Mouse (Mus musculus): ENCODE measurements around the gene Tat. TPM values are rescaled to one million over a fixed set of nuclear protein-coding genes. Genes with fewer than 3 reads are reported as not detected.

Gene Tat
- polyA plus RNA-seq, 1 experiment: not detected

GRCm38 (mm10) chr8:109962896-109963295 lies 27.3 kb upstream of the Tat start:
- no peak overlapping the region for H3K4me2 ChIP-seq (ENCODE audit: low read depth)
- TF ChIP-seq TCF3 (IDR thresholded peaks at IDR 0.05; ENCODE audit: insufficient read length, low read depth) (no peak), TCF12 (IDR thresholded peaks at IDR 0.05; ENCODE audit: insufficient read depth, poor library complexity, severe bottlenecking) (no peak), E2F4 (IDR thresholded peaks at IDR 0.05; ENCODE audit: insufficient read depth) (no peak), MYOD1 (IDR thresholded peaks at IDR 0.05; ENCODE audit: control insufficient read depth in 1 of 3, insufficient read length in 2 of 3, low read depth in 2 of 3) (no peak), POLR2AphosphoS2 (IDR thresholded peaks at IDR 0.05; ENCODE audit: insufficient read length, low read depth) (no peak), USF1 (IDR thresholded peaks at IDR 0.05; ENCODE audit: low read depth) (no peak), SRF (IDR thresholded peaks at IDR 0.05; ENCODE audit: control insufficient read depth, insufficient read length, low read depth) (no peak), MAX (IDR thresholded peaks at IDR 0.05; ENCODE audit: low read depth) (no peak), MYOG (IDR thresholded peaks at IDR 0.05; ENCODE audit: control insufficient read depth in 1 of 3, insufficient read depth in 1 of 3, insufficient read length in 2 of 3, low read depth in 2 of 3) (no peak)

DNA sequence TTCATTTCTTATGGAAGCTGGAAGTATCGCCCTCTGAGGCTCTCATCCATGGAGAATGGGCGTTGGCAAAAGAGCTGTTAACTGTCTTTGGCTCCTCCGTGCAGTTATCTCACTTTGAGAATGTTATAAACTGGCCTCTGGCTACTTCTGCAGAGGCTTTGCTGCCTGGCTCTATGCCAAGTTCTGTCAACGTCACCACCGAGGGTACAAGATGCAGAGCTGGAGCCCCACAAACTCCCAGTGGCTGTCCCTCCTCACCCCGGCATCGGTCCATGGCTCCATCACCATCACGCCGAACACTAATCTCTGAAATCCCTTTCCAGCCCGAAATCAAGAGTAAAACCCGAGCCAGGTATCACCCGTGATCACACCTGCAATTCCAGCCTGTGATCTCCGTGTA lies 26.8 kb upstream of the Tat start:
- Histone ChIP-seq H3K27me3 (ENCODE audit: control insufficient read depth, insufficient read depth, insufficient read length) (peaks cover 4% of the 10 kb centered on the region), H3K4me2 (ENCODE audit: low read depth) (no peak overlapping the region), H3K79me2 (ENCODE audit: control insufficient read depth, insufficient read depth) (no peaks in the 10 kb centered on the region), H3K4me3 (no peak overlapping the region), H3K36me3 (ENCODE audit: control insufficient read depth, insufficient read depth) (no peaks in the 10 kb centered on the region), H3ac (ENCODE audit: control insufficient read depth, insufficient read length) (no peak overlapping the region)
- no peak for TF ChIP-seq MYOD1 (IDR thresholded peaks at IDR 0.05; ENCODE audit: control insufficient read depth in 1 of 3, insufficient read length in 2 of 3, low read depth in 2 of 3)
- no peak for TF ChIP-seq POLR2A (IDR thresholded peaks at IDR 0.05; ENCODE audit: insufficient read length, low read depth)
- no peak for TF ChIP-seq MAX (IDR thresholded peaks at IDR 0.05; ENCODE audit: low read depth)
- TF ChIP-seq USF1 (IDR thresholded peaks at IDR 0.05; ENCODE audit: low read depth): no peak
- TF ChIP-seq MYOG (IDR thresholded peaks at IDR 0.05; ENCODE audit: control insufficient read depth in 1 of 3, insufficient read depth in 1 of 3, insufficient read length in 2 of 3, low read depth in 2 of 3): no peak
- TF ChIP-seq REST (IDR thresholded peaks at IDR 0.05; ENCODE audit: insufficient read depth, insufficient read length): no peak
- no peak for TF ChIP-seq TCF3 (IDR thresholded peaks at IDR 0.05; ENCODE audit: insufficient read length, low read depth)
- TF ChIP-seq POLR2AphosphoS2 (IDR thresholded peaks at IDR 0.05; ENCODE audit: insufficient read length, low read depth): no peak
- no peak for TF ChIP-seq TCF12 (IDR thresholded peaks at IDR 0.05; ENCODE audit: insufficient read depth, poor library complexity, severe bottlenecking)
- TF ChIP-seq SRF (IDR thresholded peaks at IDR 0.05; ENCODE audit: control insufficient read depth, insufficient read length, low read depth): no peak
- TF ChIP-seq CEBPB (IDR thresholded peaks at IDR 0.05; ENCODE audit: insufficient read depth, poor library complexity, severe bottlenecking): no peak
- TF ChIP-seq E2F4 (IDR thresholded peaks at IDR 0.05; ENCODE audit: insufficient read depth): no peak

More at GRCm38 (mm10) chr8:109962896-109963295, 27.3 kb upstream of the Tat start:
- Histone ChIP-seq H3K36me3 (ENCODE audit: control insufficient read depth, insufficient read depth) (no peaks in the 10 kb centered on the region), H3K27me3 (ENCODE audit: control insufficient read depth, insufficient read depth, insufficient read length) (no peaks in the 10 kb centered on the region), H3K79me2 (ENCODE audit: control insufficient read depth, insufficient read depth) (no peaks in the 10 kb centered on the region), H3K4me3 (no peak overlapping the region), H3ac (ENCODE audit: control insufficient read depth, insufficient read length) (no peak overlapping the region)

GRCm38 (mm10) chr8:109964106-109964505 lies 26.1 kb upstream of the Tat start:
- Histone ChIP-seq H3ac (ENCODE audit: control insufficient read depth, insufficient read length) (no peak overlapping the region), H3K4me3 (no peak overlapping the region), H3K36me3 (ENCODE audit: control insufficient read depth, insufficient read depth) (no peaks in the 10 kb centered on the region), H3K79me2 (ENCODE audit: control insufficient read depth, insufficient read depth) (no peaks in the 10 kb centered on the region), H3K27me3 (ENCODE audit: control insufficient read depth, insufficient read depth, insufficient read length) (peaks cover 10% of the 10 kb centered on the region), H3K4me2 (ENCODE audit: low read depth) (no peak overlapping the region)
- TF ChIP-seq POLR2A (IDR thresholded peaks at IDR 0.05; ENCODE audit: insufficient read length, low read depth) (no peak), MYOD1 (IDR thresholded peaks at IDR 0.05; ENCODE audit: control insufficient read depth in 1 of 3, insufficient read length in 2 of 3, low read depth in 2 of 3) (no peak), CEBPB (IDR thresholded peaks at IDR 0.05; ENCODE audit: insufficient read depth, poor library complexity, severe bottlenecking) (no peak)

DNA sequence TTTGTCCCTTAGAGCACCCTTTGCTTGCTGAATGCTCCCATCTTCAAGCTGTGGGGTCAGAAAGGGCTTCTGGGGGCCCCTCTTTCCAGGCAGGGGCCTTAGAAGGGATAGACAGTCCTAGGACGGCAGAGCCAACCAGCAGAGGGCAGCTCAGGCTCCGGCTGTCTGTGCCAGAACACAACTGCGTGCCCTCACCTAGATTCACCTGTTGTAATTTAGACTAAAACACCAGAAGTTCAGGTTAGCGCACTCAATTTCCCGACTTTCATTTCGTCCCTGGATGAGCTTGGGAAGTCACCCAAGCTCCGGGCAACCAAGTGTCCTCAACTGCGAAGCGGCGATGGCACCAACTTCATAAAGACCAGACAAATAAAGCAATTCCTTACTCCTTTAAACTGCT lies 21.4 kb upstream of the Tat start:
- Histone ChIP-seq H3K79me2 (ENCODE audit: control insufficient read depth, insufficient read depth) (no peaks in the 10 kb centered on the region), H3K36me3 (ENCODE audit: control insufficient read depth, insufficient read depth) (no peaks in the 10 kb centered on the region), H3K4me3 (no peak overlapping the region), H3K27me3 (ENCODE audit: control insufficient read depth, insufficient read depth, insufficient read length) (peaks cover 16% of the 10 kb centered on the region), H3ac (ENCODE audit: control insufficient read depth, insufficient read length) (no peak overlapping the region), H3K4me2 (ENCODE audit: low read depth) (no peak overlapping the region)
- TF ChIP-seq TCF12 (IDR thresholded peaks at IDR 0.05; ENCODE audit: insufficient read depth, poor library complexity, severe bottlenecking) (no peak), POLR2AphosphoS2 (IDR thresholded peaks at IDR 0.05; ENCODE audit: insufficient read length, low read depth) (no peak), TCF3 (IDR thresholded peaks at IDR 0.05; ENCODE audit: insufficient read length, low read depth) (no peak), SRF (IDR thresholded peaks at IDR 0.05; ENCODE audit: control insufficient read depth, insufficient read length, low read depth) (no peak), POLR2A (IDR thresholded peaks at IDR 0.05; ENCODE audit: insufficient read length, low read depth) (no peak), E2F4 (IDR thresholded peaks at IDR 0.05; ENCODE audit: insufficient read depth) (no peak), REST (IDR thresholded peaks at IDR 0.05; ENCODE audit: insufficient read depth, insufficient read length) (no peak), MAX (IDR thresholded peaks at IDR 0.05; ENCODE audit: low read depth) (no peak), MYOG (IDR thresholded peaks at IDR 0.05; ENCODE audit: control insufficient read depth in 1 of 3, insufficient read depth in 1 of 3, insufficient read length in 2 of 3, low read depth in 2 of 3) (no peak), MYOD1 (IDR thresholded peaks at IDR 0.05; ENCODE audit: control insufficient read depth in 1 of 3, insufficient read length in 2 of 3, low read depth in 2 of 3) (no peak), USF1 (IDR thresholded peaks at IDR 0.05; ENCODE audit: low read depth) (no peak), CEBPB (IDR thresholded peaks at IDR 0.05; ENCODE audit: insufficient read depth, poor library complexity, severe bottlenecking) (no peak)

GRCm38 (mm10) chr8:109970323-109970722 lies 19.9 kb upstream of the Tat start:
- Histone ChIP-seq H3ac (ENCODE audit: control insufficient read depth, insufficient read length) (no peak overlapping the region), H3K36me3 (ENCODE audit: control insufficient read depth, insufficient read depth) (no peaks in the 10 kb centered on the region), H3K27me3 (ENCODE audit: control insufficient read depth, insufficient read depth, insufficient read length) (peaks cover 16% of the 10 kb centered on the region), H3K79me2 (ENCODE audit: control insufficient read depth, insufficient read depth) (no peaks in the 10 kb centered on the region), H3K4me3 (no peak overlapping the region), H3K4me2 (ENCODE audit: low read depth) (no peak overlapping the region)
- TF ChIP-seq TCF12 (IDR thresholded peaks at IDR 0.05; ENCODE audit: insufficient read depth, poor library complexity, severe bottlenecking) (no peak), POLR2AphosphoS2 (IDR thresholded peaks at IDR 0.05; ENCODE audit: insufficient read length, low read depth) (no peak), MAX (IDR thresholded peaks at IDR 0.05; ENCODE audit: low read depth) (no peak), SRF (IDR thresholded peaks at IDR 0.05; ENCODE audit: control insufficient read depth, insufficient read length, low read depth) (no peak), TCF3 (IDR thresholded peaks at IDR 0.05; ENCODE audit: insufficient read length, low read depth) (no peak), REST (IDR thresholded peaks at IDR 0.05; ENCODE audit: insufficient read depth, insufficient read length) (no peak), USF1 (IDR thresholded peaks at IDR 0.05; ENCODE audit: low read depth) (no peak), MYOD1 (IDR thresholded peaks at IDR 0.05; ENCODE audit: control insufficient read depth in 1 of 3, insufficient read length in 2 of 3, low read depth in 2 of 3) (no peak), MYOG (IDR thresholded peaks at IDR 0.05; ENCODE audit: control insufficient read depth in 1 of 3, insufficient read depth in 1 of 3, insufficient read length in 2 of 3, low read depth in 2 of 3) (no peak), CEBPB (IDR thresholded peaks at IDR 0.05; ENCODE audit: insufficient read depth, poor library complexity, severe bottlenecking) (no peak), E2F4 (IDR thresholded peaks at IDR 0.05; ENCODE audit: insufficient read depth) (no peak), POLR2A (IDR thresholded peaks at IDR 0.05; ENCODE audit: insufficient read length, low read depth) (no peak)

Data from myocyte (in vitro differentiated cells).